Mouse (Mus musculus) kidney, embryonic 16.5 days (tissue): Measurements from ENCODE around the gene Cep72. TPM values are rescaled to one million over a fixed set of nuclear protein-coding genes. Genes with fewer than 3 reads are reported as not detected.

Experiments used
- ATAC-seq: fragments of 200-750 bp; cut with Nextera tagmentation; 2 replicates; pipeline ENCODE4 v1.8.0; 2017; ENCODE audit warnings: moderate TSS enrichment; ENCODE audit not compliant: low FRiP score, low TSS enrichment
- H3K27ac ChIP-seq: fragments of 300-500 bp; sonication (generic); 2 replicates; pipeline ENCODE4 v1.5.1; 2014; ENCODE audit warnings: low read length
- H3K27me3 ChIP-seq: fragments of 300-500 bp; sonication (generic); 2 replicates; pipeline ENCODE4 v1.6.1; 2014; ENCODE audit warnings: low read length, control low read depth, mixed read lengths; ENCODE audit not compliant: insufficient read depth
- H3K36me3 ChIP-seq: fragments of 300-500 bp; sonication (generic); 2 replicates; pipeline ENCODE4 v1.6.1; 2014; ENCODE audit warnings: low read length, control low read depth, mixed read lengths; ENCODE audit not compliant: insufficient read depth
- H3K4me1 ChIP-seq: fragments of 300-500 bp; sonication (generic); 2 replicates; pipeline ENCODE4 v1.6.1; 2014; ENCODE audit warnings: low read length, control low read depth, mixed read lengths; ENCODE audit not compliant: insufficient read depth
- H3K4me2 ChIP-seq: fragments of 300-500 bp; sonication (generic); replicated peaks from 2 replicates; pipeline ENCODE4 v1.6.1; 2014; ENCODE audit warnings: low read depth, low read length
- H3K4me3 ChIP-seq: fragments of 300-500 bp; sonication (generic); 2 replicates; pipeline ENCODE4 v1.5.1; 2014; ENCODE audit warnings: mild to moderate bottlenecking, low read length
- H3K9ac ChIP-seq: fragments of 300-500 bp; sonication (generic); replicated peaks from 2 replicates; pipeline ENCODE4 v1.6.1; 2014; ENCODE audit warnings: low read length
- H3K9me3 ChIP-seq: fragments of 300-500 bp; sonication (generic); 2 replicates; pipeline ENCODE4 v1.6.1; 2016; ENCODE audit warnings: low read length, control low read depth
- WGBS: fragments of 180-500 bp; shearing (Covaris S2); extraction: QIAGEN DNeasy Blood & Tissue Kit; methylation state at CpG from one replicate; pipeline ENCODE4 v1.1.7; 2014; 5-methylcytosine and 5-hydroxymethylcytosine counted together
- polyA plus RNA-seq: library from polyadenylated mRNA; unstranded; fragments of >200 nt; fragmentation: Nextera tagmentation; extraction: Ambion mirVana; gene quantifications from 2 replicates; pipeline ENCODE4 v1.2.1, GENCODE M21; 2015

Cep72 gene
- polyA plus RNA-seq: 17.8 and 18.4 TPM in 2 replicates

- Histone ChIP-seq H3K27ac (peak within 1 kb of the TSS; percentile 95), H3K9me3 (no peaks in the 10 kb centered on the region), H3K4me3 (peak within 1 kb of the TSS; percentile 95), H3K27me3 (no peaks in the 10 kb centered on the region), H3K4me2 (peak within 1 kb of the TSS; percentile 65), H3K4me1 (peaks cover 10% of the 10 kb centered on the region; the same call in 1 of the 2 replicates), H3K36me3 (peaks cover 11% of the 10 kb centered on the region), H3K9ac (peak within 1 kb of the TSS; percentile 94)
- WGBS: 3% methylated on average over 47 of the region's 48 CpGs
- ATAC-seq: peak; percentile 99; the same call in 1 of the 2 replicates
Observed at GRCm38 (mm10) chr13:74061613-74062377, at the start of gene Cep72. TSS of gene Cep72 (minus strand) at chr13:74062299.

DNA sequence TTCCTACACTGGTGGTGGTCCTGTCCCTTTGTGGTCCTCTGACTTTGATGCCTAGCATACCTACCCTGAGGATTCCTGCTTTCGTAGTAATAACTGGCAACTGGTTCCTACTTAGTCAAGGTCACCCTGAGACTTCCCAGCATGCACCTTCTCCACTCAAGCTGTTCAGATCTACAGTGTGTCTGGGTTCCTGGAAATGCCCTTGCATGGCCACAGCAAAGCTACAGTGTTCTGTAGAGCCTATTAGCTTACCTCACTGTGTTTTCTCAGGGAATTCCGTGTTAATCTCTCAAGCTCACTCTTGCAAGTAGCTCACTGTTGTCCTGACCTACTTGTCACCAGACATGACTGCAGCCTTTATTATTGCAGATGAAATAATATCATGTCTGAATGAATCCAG is 45.3 kb upstream of the Cep72 start:
- Histone ChIP-seq H3K4me1 (no peaks in the 10 kb centered on the region), H3K27me3 (no peaks in the 10 kb centered on the region), H3K27ac (no peak overlapping the region), H3K9ac (no peak overlapping the region), H3K36me3 (no peaks in the 10 kb centered on the region), H3K4me3 (no peak overlapping the region), H3K4me2 (no peak overlapping the region), H3K9me3 (peaks cover 6% of the 10 kb centered on the region)
- 89% methylated on average over 2 of the region's 2 CpGs for WGBS
- no peak for ATAC-seq

- no peaks in the 10 kb centered on the region for H3K36me3 ChIP-seq
- no peak overlapping the region for H3K4me2 ChIP-seq
- ATAC-seq: no peak
- no peak overlapping the region for H3K9ac ChIP-seq
- WGBS: 69% methylated on average over 7 of the region's 7 CpGs
- no peaks in the 10 kb centered on the region for H3K9me3 ChIP-seq
- H3K27me3 ChIP-seq: no peaks in the 10 kb centered on the region
- no peaks in the 10 kb centered on the region for H3K4me1 ChIP-seq
- H3K4me3 ChIP-seq: no peak overlapping the region
- no peak overlapping the region for H3K27ac ChIP-seq
Observed at GRCm38 (mm10) chr13:74104417-74104816, 42.3 kb upstream of the Cep72 start.

GRCm38 (mm10) chr13:74102831-74103582 is 40.9 kb upstream of the Cep72 start:
- no peak overlapping the region for H3K27ac ChIP-seq
- no peaks in the 10 kb centered on the region for H3K4me1 ChIP-seq
- no peaks in the 10 kb centered on the region for H3K27me3 ChIP-seq
- WGBS: 84% methylated on average over 4 of the region's 4 CpGs
- H3K36me3 ChIP-seq: no peaks in the 10 kb centered on the region
- no peak for ATAC-seq
- H3K4me2 ChIP-seq: no peak overlapping the region
- H3K9ac ChIP-seq: no peak overlapping the region
- no peaks in the 10 kb centered on the region for H3K9me3 ChIP-seq
- H3K4me3 ChIP-seq: no peak overlapping the region

- Histone ChIP-seq H3K4me1 (no peaks in the 10 kb centered on the region), H3K9ac (no peak overlapping the region), H3K36me3 (no peaks in the 10 kb centered on the region), H3K4me2 (no peak overlapping the region), H3K27ac (no peak overlapping the region), H3K9me3 (no peaks in the 10 kb centered on the region), H3K27me3 (no peaks in the 10 kb centered on the region), H3K4me3 (no peak overlapping the region)
- 70% methylated on average over 8 of the region's 8 CpGs for WGBS
- ATAC-seq: no peak; the same call in 1 of the 2 replicates
Observed at GRCm38 (mm10) chr13:74102108-74102830, 40.2 kb upstream of the Cep72 start.

DNA sequence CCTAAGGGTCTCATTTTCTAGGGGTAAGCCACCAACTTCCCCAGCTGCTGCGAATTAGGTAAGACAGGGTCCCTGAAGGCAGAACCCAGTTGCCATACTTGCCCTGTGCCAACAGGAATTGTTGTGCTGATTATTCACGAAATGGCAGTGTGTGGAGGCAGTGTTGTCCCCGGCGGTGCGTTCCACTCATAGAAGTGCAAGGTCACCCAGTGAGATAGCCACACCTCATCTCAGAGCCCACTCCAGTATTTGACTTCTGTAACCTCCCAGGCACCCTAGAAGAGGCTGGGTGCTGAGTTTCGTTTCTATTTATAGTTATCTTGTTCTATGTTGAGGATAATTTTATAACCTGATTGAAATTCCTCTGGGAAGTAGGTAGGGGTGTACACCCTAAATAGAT is 36.8 kb upstream of the Cep72 start:
- WGBS: 84% methylated on average over 6 of the region's 6 CpGs
- no peak overlapping the region for H3K9ac ChIP-seq
- ATAC-seq: no peak

GRCm38 (mm10) chr13:74096715-74097363 is 34.7 kb upstream of the Cep72 start:
- Histone ChIP-seq H3K9me3 (no peaks in the 10 kb centered on the region), H3K36me3 (no peaks in the 10 kb centered on the region), H3K4me3 (no peak overlapping the region), H3K9ac (no peak overlapping the region), H3K4me1 (no peaks in the 10 kb centered on the region), H3K27ac (no peak overlapping the region), H3K27me3 (no peaks in the 10 kb centered on the region), H3K4me2 (no peak overlapping the region)
- WGBS: 30% methylated on average over 2 of the region's 2 CpGs
- ATAC-seq: peak; percentile 88

More for the DNA sequence above, 36.8 kb upstream of the Cep72 start:
- H3K9me3 ChIP-seq: no peaks in the 10 kb centered on the region
- no peaks in the 10 kb centered on the region for H3K36me3 ChIP-seq
- H3K27me3 ChIP-seq: no peaks in the 10 kb centered on the region
- H3K4me3 ChIP-seq: no peak overlapping the region
- H3K4me2 ChIP-seq: no peak overlapping the region
- H3K27ac ChIP-seq: no peak overlapping the region
- H3K4me1 ChIP-seq: no peaks in the 10 kb centered on the region

- Histone ChIP-seq H3K4me3 (no peak overlapping the region), H3K9ac (no peak overlapping the region), H3K27me3 (no peaks in the 10 kb centered on the region), H3K4me1 (0 out of 2 replicates have a peak, but pooled peaks cover 2% of the 10 kb centered on the region), H3K4me2 (no peak overlapping the region), H3K36me3 (no peaks in the 10 kb centered on the region), H3K9me3 (no peaks in the 10 kb centered on the region), H3K27ac (no peak overlapping the region)
- ATAC-seq: no peak
- 68% methylated on average over 2 of the region's 2 CpGs for WGBS
Observed at GRCm38 (mm10) chr13:74095936-74096335, 33.8 kb upstream of the Cep72 start.

- Histone ChIP-seq H3K4me2 (no peak overlapping the region), H3K27ac (no peak overlapping the region), H3K4me3 (no peak overlapping the region), H3K9me3 (no peaks in the 10 kb centered on the region), H3K36me3 (no peaks in the 10 kb centered on the region), H3K4me1 (0 out of 2 replicates have a peak, but pooled peaks cover 4% of the 10 kb centered on the region), H3K9ac (no peak overlapping the region), H3K27me3 (no peaks in the 10 kb centered on the region)
- no peak for ATAC-seq
- WGBS: 67% methylated on average over 3 of the region's 3 CpGs
Observed at GRCm38 (mm10) chr13:74090265-74090664, 28.2 kb upstream of the Cep72 start.
